Mouse (Mus musculus): ENCODE measurements around the gene Nsmce4a.

Nsmce4a gene

DNA sequence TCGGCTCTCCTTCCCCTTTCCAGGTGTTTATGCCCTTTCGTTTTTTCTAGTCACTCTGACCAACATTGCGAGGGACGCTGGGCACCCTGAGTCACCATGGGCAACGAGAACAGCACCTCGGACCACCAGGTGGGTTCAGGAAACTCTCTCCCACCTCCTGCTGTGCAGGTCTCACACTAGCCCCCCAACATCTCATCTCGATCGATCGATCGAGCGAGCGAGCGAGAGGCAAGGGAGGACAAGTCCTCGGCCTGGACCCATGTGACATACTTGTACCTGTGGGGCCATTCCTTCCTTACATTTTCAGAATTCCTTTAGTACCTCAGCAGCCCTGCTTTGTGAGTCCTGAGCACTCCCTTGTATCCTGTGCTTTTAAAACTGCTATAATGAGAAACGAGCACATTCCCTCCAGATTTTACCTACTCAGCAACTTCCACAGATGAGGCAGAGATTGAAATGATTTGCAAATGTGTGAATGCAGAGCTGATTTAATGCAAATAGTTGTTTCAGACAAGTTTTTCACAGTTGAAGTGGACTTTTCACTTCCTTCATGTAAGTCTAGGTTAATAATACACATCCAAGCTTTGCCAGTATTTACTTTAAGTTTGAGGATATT, 4.6 kb upstream of the Nsmce4a start, which contains the start of gene Tacc2:
Gene Tacc2 (plus strand): TSS at position 51 of the 616 bp plus-strand sequence.
- DNase-seq = no peak

DNA sequence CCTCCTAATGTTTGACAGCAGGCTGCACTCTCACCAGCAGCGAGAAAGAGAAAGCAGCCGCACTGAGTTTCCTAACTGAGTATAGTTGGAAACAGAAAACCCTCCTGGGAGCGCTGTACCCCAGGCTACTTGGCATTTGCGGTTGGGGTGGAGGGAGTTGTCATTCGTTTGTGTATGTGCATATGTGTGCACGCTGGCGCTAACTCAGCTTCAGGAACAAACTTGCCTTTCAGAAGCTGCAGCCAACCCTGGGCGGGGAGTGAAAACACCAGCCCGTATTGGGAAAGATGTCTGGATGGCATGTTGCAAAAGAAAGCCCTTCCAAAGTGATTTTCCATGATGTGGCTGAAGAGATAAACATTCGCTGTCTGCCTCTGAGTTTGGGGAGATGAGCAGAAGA, 4.1 kb upstream of the Nsmce4a start:
- peak; percentile 54 for DNase-seq

GRCm38 (mm10) chr7:130574211-130574991, 1.5 kb upstream of the Nsmce4a start:
- peak; percentile 42 for DNase-seq

- DNase-seq = no peak
These were observed 828 bp upstream of the Nsmce4a start for GRCm38 (mm10) chr7:130573746-130574145.

DNA sequence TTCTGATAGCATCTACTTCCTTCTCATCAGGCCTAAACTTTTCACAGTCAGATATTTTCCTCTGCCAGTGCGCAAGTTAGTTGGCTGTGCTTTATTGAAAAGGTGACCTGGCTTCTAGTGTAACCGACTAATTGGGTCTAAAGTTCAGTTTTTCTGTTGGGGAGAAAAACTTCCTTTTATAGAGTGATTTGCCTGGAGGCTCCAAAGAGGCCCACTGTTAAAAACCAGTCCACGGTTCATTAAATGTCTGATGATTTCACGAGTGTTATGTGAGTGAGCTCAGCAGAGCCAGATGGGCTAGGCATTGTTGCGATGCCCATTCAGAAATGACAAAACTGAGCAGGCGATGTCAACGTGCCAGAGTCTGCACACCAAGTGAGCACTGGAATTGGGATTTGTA, 2.4 kb downstream of the Nsmce4a start:
- no peak for DNase-seq

- no peak for DNase-seq
These were observed 4.0 kb downstream of the Nsmce4a start for GRCm38 (mm10) chr7:130568783-130569436.

GRCm38 (mm10) chr7:130564596-130564995, 8.3 kb downstream of the Nsmce4a start:
- no peak for DNase-seq

GRCm38 (mm10) chr7:130563880-130564279, 9.0 kb downstream of the Nsmce4a start:
- no peak for DNase-seq

GRCm38 (mm10) chr7:130563276-130563675, 9.6 kb downstream of the Nsmce4a start:
- DNase-seq = no peak

- no peak for DNase-seq
These were observed 12.0 kb downstream of the Nsmce4a start for GRCm38 (mm10) chr7:130560933-130561332.

DNA sequence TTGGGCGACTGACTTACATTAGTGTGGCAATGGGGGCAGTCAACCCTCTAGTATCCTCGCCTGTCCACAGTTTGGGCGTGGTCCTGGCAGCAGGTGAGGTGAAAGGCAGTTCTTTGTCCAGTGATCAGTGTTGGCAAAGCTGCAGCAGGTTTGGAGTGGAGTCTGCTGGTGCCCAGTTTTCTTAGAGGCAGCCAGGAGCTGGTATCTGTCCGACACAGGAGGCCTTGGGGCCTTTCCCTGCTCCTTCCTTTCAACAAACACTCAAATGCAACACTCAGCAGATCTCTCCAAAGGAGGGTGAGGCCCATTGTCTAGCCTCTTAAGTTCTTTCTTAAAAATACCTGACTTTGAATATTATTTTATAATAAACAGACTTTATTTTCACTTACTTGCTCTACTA, 14.3 kb downstream of the Nsmce4a start:
- no peak for DNase-seq

GRCm38 (mm10) chr7:130555597-130555996, 17.3 kb downstream of the Nsmce4a start:
- DNase-seq = no peak

GRCm38 (mm10) chr7:130553321-130553720, 19.6 kb downstream of the Nsmce4a start:
- no peak for DNase-seq

DNA sequence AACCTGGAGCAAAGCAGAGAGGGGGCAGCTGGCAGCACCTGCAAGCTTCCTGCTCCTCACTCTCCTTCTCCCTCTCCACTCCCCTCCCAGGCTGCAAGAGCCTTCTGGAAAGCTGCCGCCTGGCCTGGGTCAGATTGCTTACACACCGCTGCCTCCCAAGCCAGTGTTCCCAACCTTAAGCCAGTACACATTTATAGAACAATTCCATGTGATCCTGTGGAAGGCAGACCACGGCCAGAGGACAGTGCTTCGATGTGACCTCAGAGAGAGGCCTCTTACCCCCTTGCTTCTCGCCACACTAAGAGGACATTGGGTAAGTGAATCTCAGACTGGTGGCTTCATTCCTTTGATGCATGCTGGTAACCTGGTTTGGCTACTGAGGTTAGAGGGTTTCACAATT, 20.1 kb downstream of the Nsmce4a start:
- peak; percentile 32 for DNase-seq

DNA sequence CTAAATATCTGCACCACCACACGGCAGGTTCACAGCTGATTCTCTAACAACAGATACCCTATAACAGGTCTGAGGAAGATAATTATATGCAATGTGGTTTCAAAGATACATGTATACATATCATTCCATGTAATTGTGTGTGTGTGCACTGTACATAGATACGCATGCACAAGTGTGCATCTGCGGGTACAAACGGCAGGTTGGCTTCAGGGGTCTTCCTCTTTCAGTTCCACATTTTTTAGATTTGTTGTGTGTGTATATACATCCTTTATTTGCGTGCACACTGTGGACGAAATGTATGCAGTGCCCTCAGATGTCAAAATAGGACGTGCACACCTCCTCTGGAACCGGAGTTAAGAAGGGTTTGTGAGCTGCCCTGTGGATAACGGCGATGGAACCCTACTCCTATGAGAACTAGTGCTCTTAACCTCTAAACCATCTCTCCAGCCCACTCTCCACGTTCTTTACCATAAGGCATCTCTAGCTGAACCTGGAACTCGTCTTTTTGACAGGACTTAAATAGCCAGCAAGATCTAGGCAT, 25.2 kb downstream of the Nsmce4a start:
- DNase-seq = no peak

GRCm38 (mm10) chr7:130546791-130547484, 26.0 kb downstream of the Nsmce4a start:
- peak; percentile 94 for DNase-seq

DNA sequence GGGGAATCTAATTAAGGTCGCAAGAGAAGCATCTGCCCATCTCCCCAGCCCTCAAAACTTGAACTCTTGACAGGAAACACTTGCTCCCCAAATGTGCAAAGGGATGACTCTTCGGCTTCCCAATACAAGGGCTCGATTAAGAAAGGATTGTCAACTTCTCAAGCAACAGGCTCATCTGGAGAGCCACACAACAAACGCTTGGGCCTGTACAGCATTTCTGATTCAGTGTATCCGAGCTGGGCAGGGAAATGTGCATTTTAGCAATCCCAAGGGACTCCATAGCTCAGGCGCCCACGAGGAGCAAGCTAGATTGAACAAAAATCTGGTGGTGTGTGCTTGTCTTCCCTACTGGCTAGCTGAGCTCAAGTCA, 26.5 kb downstream of the Nsmce4a start:
- DNase-seq = no peak

GRCm38 (mm10) chr7:130545893-130546292, 27.0 kb downstream of the Nsmce4a start:
- DNase-seq = no peak

- DNase-seq = no peak
These were observed 27.5 kb downstream of the Nsmce4a start for GRCm38 (mm10) chr7:130545401-130545800.

DNA sequence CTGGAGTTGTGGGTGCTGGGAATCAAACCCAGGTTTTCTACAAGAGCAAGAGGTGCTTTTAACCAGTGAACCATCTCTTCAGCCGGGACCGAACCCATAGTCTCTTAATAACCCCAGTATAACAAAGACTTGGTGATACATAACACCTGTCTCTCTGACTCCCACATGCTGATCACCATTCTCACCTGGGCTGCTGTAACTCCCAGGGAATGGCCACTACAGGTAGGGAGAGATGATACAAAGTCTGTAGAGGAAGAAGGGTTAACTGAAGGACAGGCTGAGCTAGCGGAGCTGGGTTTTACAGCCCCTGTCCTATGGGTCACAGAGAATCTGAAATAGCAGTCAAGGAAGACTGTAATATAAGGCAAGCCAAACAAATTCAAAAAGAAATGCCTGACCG, 29.7 kb downstream of the Nsmce4a start:
- DNase-seq = no peak

- DNase-seq = no peak
These were observed 32.7 kb downstream of the Nsmce4a start for GRCm38 (mm10) chr7:130540176-130540575.

DNA sequence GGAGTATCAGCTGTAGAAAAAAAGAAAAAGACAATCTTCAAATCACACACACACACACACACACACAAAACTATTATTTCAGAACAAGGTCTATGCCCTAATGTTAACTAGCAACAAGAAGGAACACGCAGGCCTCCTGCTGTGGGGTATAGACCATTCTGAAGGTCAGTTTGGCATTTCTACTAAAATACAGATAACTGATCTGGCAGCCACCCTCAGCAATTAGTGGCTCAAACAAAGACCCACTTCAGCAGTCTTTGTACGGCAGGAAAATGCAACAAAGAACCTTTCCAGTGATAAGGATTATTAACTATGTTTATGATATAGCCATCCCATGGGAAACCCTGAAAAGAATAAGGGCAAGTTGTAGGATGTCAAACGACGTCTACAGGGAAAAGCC, 35.9 kb downstream of the Nsmce4a start:
- DNase-seq = no peak

- no peak for DNase-seq
These were observed 37.7 kb downstream of the Nsmce4a start for GRCm38 (mm10) chr7:130535174-130535573.

Measured in lung, postnatal 14 days (tissue).